Mouse (Mus musculus): ENCODE results near the gene Hspb9. TPM values are rescaled to one million over a fixed set of nuclear protein-coding genes. Genes with fewer than 3 reads are reported as not detected.

Hspb9 gene
- polyA plus RNA-seq, 1 experiment from 2014 or later = 0.24 TPM

DNA sequence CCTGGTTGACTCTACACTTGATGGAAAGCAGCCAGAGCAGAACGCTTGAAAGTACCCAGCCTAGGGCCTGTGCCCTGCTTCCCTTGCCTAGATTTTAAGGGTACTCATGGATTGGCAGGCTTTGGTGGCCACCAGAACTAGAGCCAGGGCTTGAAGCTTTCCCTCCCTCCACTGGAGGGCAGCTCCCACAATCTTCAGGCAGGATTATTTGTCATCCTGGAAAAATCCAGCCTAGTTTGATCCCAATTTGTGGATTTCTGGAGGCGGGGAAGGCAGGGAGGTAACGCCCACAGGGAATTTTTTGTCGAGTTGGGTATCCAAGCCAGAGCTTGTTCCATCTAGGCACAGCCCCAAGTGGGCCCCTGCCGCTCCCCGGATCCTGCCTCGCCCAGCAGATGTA lies 23.3 kb upstream of the Hspb9 start:
- 64% methylated on average over 7 of the region's 7 CpGs for WGBS (ENCODE audit: insufficient replicate concordance)
- peaks cover 6% of the 10 kb centered on the region; the same call in 1 of the 2 replicates for H3K4me1 ChIP-seq (replicated peaks)

DNA sequence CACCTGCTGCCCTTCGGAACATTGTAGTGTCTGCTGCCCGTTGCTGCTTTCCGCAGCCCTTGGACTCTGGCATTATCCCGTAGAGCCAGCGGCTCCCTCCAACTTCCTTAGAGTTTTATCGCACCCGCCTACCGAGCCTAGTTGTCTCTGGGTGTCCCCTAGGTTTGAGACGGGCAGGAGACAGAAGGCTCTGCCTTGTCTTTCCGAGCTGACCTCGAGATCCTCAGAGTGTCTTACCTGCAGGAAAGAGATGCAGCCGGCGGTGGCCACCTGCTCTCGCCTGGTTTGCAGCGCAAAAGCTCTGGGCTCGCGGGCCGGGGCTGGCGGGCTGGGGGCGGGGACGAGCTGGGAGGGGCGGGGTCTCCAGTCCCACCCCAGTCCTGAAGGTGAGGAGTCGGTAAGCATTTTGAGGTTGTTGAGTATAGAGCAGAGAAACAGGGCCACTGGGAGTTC lies 21.5 kb upstream of the Hspb9 start, which contains the start of gene Zfp385c:
Gene Zfp385c, minus strand, starts transcription at position 292 of the 453 bp plus-strand sequence.
- Histone ChIP-seq H3K27me3 (peaks cover 38% of the 10 kb centered on the region), H3K4me3 (replicated peaks) (peak within 1 kb of the TSS; percentile 27), H3K27ac (replicated peaks) (no peak within 1 kb of the TSS), H3K9me3 (replicated peaks) (no peaks in the 10 kb centered on the region), H3K4me1 (replicated peaks) (peaks cover 6% of the 10 kb centered on the region; the same call in 1 of the 2 replicates), H3K4me2 (peak within 1 kb of the TSS; percentile 60), H3K9ac (no peak within 1 kb of the TSS), H3K36me3 (replicated peaks) (no peaks in the 10 kb centered on the region)
- ATAC-seq (ENCODE audit: insufficient read depth) = no peak
- WGBS (ENCODE audit: insufficient replicate concordance) = under 1% methylated on average over 23 of the region's 23 CpGs

More for the DNA sequence above, 23.3 kb upstream of the Hspb9 start:
- ATAC-seq (ENCODE audit: insufficient read depth) = no peak
- Histone ChIP-seq H3K36me3 (replicated peaks) (no peaks in the 10 kb centered on the region), H3K9ac (no peak overlapping the region), H3K4me3 (replicated peaks) (no peak overlapping the region), H3K27ac (replicated peaks) (no peak overlapping the region), H3K27me3 (peaks cover 43% of the 10 kb centered on the region), H3K4me2 (no peak overlapping the region), H3K9me3 (replicated peaks) (no peaks in the 10 kb centered on the region)

DNA sequence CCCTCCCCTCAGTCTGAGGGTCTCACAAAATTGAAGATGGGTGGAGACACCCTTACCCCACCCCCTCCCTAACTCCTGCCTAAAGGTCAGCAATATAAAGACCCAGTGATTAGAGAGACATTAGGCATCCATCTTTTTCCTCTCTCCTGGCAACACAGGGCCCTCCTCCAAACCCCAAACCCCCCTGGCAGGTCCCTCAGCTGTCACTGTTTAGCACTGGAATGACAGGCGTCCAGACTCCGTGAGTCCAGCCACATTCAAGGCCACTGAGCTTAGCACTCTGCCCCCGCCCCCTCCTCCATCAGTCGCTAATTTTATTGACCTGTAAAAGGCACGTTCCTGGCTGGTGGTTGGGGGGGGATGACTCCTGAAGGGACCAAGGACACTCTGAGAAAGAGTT lies 20.5 kb upstream of the Hspb9 start:
- H3K9me3 ChIP-seq (replicated peaks) = no peaks in the 10 kb centered on the region
- 39% methylated on average over 5 of the region's 5 CpGs for WGBS (ENCODE audit: insufficient replicate concordance)
- no peak overlapping the region for H3K9ac ChIP-seq
- peaks cover 6% of the 10 kb centered on the region; the same call in 1 of the 2 replicates for H3K4me1 ChIP-seq (replicated peaks)
- H3K27ac ChIP-seq (replicated peaks) = no peak overlapping the region
- H3K4me3 ChIP-seq (replicated peaks) = no peak overlapping the region
- H3K4me2 ChIP-seq = no peak overlapping the region
- H3K27me3 ChIP-seq = peaks cover 38% of the 10 kb centered on the region
- no peak for ATAC-seq (ENCODE audit: insufficient read depth)
- H3K36me3 ChIP-seq (replicated peaks) = no peaks in the 10 kb centered on the region

DNA sequence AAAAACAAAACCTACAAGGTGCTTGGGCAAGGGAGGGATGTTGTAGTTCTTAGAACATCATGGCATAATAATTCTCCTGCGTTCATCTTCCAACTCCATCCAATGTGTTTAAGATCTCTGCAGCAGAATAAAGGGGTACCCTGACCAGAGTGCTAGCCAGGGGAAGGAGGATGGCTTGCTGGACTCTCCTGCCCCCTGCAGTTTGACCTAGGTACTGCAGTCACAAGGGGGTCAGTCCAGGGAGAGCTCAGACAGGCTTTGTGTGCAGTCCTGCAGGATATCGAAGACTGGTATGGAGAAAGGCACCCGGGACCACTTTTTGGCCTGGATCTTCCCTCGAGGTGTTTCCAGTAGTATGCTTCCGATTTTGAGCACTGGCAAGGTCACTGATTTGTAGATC lies 18.7 kb upstream of the Hspb9 start:
- H3K4me2 ChIP-seq = no peak overlapping the region
- H3K27ac ChIP-seq (replicated peaks) = no peak overlapping the region
- ATAC-seq (ENCODE audit: insufficient read depth) = no peak
- H3K9ac ChIP-seq = no peak overlapping the region
- no peak overlapping the region for H3K4me3 ChIP-seq (replicated peaks)
- peaks cover 36% of the 10 kb centered on the region for H3K27me3 ChIP-seq
- H3K36me3 ChIP-seq (replicated peaks) = no peaks in the 10 kb centered on the region
- no peaks in the 10 kb centered on the region for H3K9me3 ChIP-seq (replicated peaks)
- peaks cover 6% of the 10 kb centered on the region; the same call in 1 of the 2 replicates for H3K4me1 ChIP-seq (replicated peaks)
- WGBS (ENCODE audit: insufficient replicate concordance) = 22% methylated on average over 5 of the region's 5 CpGs

DNA sequence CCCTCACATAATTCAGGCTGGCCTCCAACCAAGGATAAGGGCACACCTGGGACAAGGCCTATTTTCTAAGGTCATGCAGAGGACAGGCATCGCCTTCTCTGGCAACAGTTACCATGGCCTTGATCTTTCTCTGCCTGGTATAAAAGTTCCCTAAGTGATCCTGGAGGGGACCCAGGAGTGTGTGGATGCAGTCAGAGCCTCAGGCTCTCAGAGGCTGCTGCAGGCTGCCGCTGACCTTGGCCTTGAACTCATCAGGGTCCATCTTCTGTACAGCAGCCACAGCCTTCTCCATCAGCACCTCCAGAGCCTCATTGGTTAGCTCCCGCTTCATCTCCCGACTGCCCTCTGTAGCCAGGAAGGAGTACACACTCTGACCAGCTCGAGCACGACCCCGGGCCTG lies 15.7 kb upstream of the Hspb9 start:
- H3K4me2 ChIP-seq = no peak overlapping the region
- no peak for ATAC-seq (ENCODE audit: insufficient read depth)
- no peak overlapping the region for H3K9ac ChIP-seq
- no peak overlapping the region for H3K4me3 ChIP-seq (replicated peaks)
- peaks cover 22% of the 10 kb centered on the region for H3K4me1 ChIP-seq (replicated peaks)
- WGBS (ENCODE audit: insufficient replicate concordance) = 69% methylated on average over 7 of the region's 7 CpGs
- no peak overlapping the region for H3K27ac ChIP-seq (replicated peaks)
- H3K9me3 ChIP-seq (replicated peaks) = no peaks in the 10 kb centered on the region
- H3K36me3 ChIP-seq (replicated peaks) = no peaks in the 10 kb centered on the region
- peaks cover 7% of the 10 kb centered on the region for H3K27me3 ChIP-seq

DNA sequence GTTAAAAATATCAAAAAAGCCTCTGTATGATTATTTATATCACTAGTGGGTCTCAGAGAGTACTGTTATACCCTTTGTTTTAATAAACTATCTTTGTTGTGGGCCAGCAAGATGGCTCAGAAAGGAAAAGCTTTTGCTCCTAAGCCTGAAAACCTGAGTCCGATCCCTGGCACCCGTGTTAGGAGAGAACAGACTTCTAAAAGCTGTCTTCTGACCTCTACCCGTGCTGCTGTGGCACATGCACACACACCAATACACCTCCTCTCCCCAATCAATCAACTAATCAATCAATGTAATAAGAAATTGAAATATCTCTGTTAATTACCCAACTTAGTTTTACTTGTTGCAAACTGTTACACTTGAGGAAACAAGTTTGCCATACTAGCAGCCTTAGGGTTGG lies 12.9 kb upstream of the Hspb9 start:
- no peak overlapping the region for H3K4me3 ChIP-seq (replicated peaks)
- no peaks in the 10 kb centered on the region for H3K9me3 ChIP-seq (replicated peaks)
- H3K4me2 ChIP-seq = no peak overlapping the region
- ATAC-seq (ENCODE audit: insufficient read depth) = no peak
- no peak overlapping the region for H3K27ac ChIP-seq (replicated peaks)
- WGBS (ENCODE audit: insufficient replicate concordance) = 73% methylated on average over 3 of the region's 3 CpGs
- no peaks in the 10 kb centered on the region for H3K27me3 ChIP-seq
- peaks cover 10% of the 10 kb centered on the region for H3K36me3 ChIP-seq (replicated peaks)
- peaks cover 41% of the 10 kb centered on the region for H3K4me1 ChIP-seq (replicated peaks)
- H3K9ac ChIP-seq = no peak overlapping the region

DNA sequence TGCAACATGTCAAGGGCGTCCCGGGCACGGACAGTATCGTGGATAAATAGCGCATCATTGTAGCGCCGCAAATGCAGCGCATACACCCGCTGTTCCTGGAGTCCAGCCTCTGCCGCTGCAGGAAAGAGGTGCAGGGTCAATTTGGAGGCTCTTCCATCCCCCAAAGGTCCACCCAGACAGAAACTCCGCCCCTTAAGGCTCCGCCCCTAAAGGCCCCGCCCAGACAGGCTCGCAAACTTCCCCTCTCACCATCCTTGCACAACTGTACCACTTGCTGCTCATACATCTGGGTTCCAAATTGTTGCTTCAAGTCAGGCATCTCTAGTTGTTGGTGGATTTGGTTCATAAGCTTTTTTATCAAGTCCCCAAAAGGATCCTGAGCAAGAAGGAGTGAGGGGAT lies 12.3 kb upstream of the Hspb9 start:
- H3K4me2 ChIP-seq = peak overlapping the region; percentile 61
- WGBS (ENCODE audit: insufficient replicate concordance) = 7% methylated on average over 14 of the region's 14 CpGs
- H3K27ac ChIP-seq (replicated peaks) = no peak overlapping the region
- H3K4me3 ChIP-seq (replicated peaks) = peak overlapping the region; percentile 45
- no peaks in the 10 kb centered on the region for H3K27me3 ChIP-seq
- no peaks in the 10 kb centered on the region for H3K9me3 ChIP-seq (replicated peaks)
- no peak for ATAC-seq (ENCODE audit: insufficient read depth)
- no peak overlapping the region for H3K9ac ChIP-seq
- peaks cover 41% of the 10 kb centered on the region for H3K4me1 ChIP-seq (replicated peaks)
- peaks cover 16% of the 10 kb centered on the region for H3K36me3 ChIP-seq (replicated peaks)

DNA sequence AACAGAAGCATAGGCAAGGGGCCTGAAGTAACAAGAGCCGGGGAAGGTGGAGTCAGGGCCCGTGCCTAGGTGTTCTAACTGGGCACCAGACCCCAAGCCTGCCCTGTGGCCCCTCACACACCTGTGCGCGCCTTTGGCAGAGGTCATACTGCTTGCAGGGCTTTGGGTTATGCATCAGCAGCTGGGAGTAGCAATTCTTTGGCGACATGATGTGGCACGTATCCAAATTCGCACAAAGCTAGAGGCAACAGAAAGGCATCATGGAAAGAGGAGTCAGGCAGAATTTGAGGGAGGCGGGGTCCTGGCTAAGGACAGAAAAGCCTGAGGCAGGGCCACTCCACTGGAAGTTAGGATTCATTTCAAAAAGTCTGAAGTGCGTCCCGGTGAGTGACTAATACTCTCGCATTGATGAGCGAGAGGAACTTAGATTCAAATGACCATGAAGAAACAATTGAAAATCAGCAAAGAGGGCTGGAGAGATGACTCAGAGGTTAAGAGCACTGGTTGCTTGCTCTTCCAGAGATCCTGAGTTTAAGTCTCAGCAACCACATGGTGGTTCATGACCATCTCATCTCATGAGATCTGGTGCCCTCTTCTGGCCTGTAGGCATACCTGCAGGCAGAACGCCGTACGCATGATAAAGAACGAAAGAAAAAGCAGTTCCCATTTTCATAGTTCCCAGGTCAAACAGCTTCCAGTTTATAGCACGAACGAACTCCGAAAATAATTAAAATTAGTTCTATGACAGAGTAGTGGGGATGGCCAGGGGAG lies 11.4 kb upstream of the Hspb9 start:
- no peaks in the 10 kb centered on the region for H3K27me3 ChIP-seq
- no peak; the same call in 1 of the 2 replicates for ATAC-seq (ENCODE audit: insufficient read depth)
- peaks cover 25% of the 10 kb centered on the region for H3K36me3 ChIP-seq (replicated peaks)
- H3K27ac ChIP-seq (replicated peaks) = no peak overlapping the region
- 40% methylated on average over 19 of the region's 19 CpGs for WGBS (ENCODE audit: insufficient replicate concordance)
- no peak overlapping the region for H3K9ac ChIP-seq
- peak overlapping the region; percentile 63 for H3K4me2 ChIP-seq
- H3K9me3 ChIP-seq (replicated peaks) = no peaks in the 10 kb centered on the region
- peak overlapping the region; percentile 49 for H3K4me3 ChIP-seq (replicated peaks)
- peaks cover 41% of the 10 kb centered on the region for H3K4me1 ChIP-seq (replicated peaks)

DNA sequence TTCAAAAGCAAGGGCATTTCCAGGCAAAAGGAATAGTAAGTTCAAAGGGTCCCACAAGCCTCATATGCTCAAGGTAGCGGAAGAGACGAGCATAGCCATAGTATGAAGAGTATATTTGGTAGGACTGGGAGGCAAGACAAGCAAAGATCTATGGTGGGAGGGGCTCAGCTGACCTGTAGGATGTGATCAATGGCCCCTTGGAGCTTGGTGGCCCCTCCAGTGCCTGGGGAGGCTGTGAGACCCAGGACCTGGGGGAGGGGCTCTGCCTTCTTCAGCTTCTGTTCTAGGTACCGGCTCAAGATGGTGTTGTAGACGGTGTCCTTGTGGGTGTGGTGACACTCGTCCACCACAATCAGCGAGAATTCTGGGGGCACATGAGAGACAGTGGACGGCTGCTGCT lies 10.7 kb upstream of the Hspb9 start:
- WGBS (ENCODE audit: insufficient replicate concordance) = 33% methylated on average over 7 of the region's 7 CpGs
- no peak for ATAC-seq (ENCODE audit: insufficient read depth)
- no peak overlapping the region for H3K9ac ChIP-seq
- H3K27ac ChIP-seq (replicated peaks) = no peak overlapping the region
- peak overlapping the region; percentile 49 for H3K4me3 ChIP-seq (replicated peaks)
- H3K4me2 ChIP-seq = peak overlapping the region; percentile 63
- no peaks in the 10 kb centered on the region for H3K9me3 ChIP-seq (replicated peaks)
- peaks cover 41% of the 10 kb centered on the region for H3K4me1 ChIP-seq (replicated peaks)
- no peaks in the 10 kb centered on the region for H3K27me3 ChIP-seq
- H3K36me3 ChIP-seq (replicated peaks) = peaks cover 31% of the 10 kb centered on the region

DNA sequence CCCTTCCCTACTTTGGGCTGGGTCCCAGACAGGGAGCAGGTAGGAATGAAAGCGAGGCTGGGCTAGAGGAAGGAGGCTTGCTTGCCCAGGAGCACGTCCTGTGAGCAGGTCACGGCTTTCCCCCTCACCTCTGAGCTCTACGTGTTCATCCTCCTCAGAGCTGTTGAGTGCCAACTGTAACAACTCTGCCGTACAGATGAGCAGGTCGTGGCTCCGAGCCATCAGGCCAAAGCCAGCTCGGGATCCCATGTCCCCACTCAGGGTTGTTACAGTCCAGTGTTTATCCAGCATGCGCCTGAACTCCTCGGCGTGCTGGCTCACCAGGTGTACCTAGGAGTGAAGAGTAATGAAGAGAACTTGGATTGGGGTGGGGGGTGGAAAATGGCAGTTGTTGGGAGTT lies 10.3 kb upstream of the Hspb9 start:
- WGBS (ENCODE audit: insufficient replicate concordance) = 62% methylated on average over 11 of the region's 11 CpGs
- H3K36me3 ChIP-seq (replicated peaks) = peaks cover 35% of the 10 kb centered on the region
- no peaks in the 10 kb centered on the region for H3K9me3 ChIP-seq (replicated peaks)
- no peaks in the 10 kb centered on the region for H3K27me3 ChIP-seq
- H3K9ac ChIP-seq = peak overlapping the region; percentile 39; the same call in 1 of the 2 replicates
- H3K4me3 ChIP-seq (replicated peaks) = peak overlapping the region; percentile 49
- no peak for ATAC-seq (ENCODE audit: insufficient read depth)
- no peak overlapping the region for H3K27ac ChIP-seq (replicated peaks)
- peak overlapping the region; percentile 63 for H3K4me2 ChIP-seq
- peaks cover 41% of the 10 kb centered on the region for H3K4me1 ChIP-seq (replicated peaks)

DNA sequence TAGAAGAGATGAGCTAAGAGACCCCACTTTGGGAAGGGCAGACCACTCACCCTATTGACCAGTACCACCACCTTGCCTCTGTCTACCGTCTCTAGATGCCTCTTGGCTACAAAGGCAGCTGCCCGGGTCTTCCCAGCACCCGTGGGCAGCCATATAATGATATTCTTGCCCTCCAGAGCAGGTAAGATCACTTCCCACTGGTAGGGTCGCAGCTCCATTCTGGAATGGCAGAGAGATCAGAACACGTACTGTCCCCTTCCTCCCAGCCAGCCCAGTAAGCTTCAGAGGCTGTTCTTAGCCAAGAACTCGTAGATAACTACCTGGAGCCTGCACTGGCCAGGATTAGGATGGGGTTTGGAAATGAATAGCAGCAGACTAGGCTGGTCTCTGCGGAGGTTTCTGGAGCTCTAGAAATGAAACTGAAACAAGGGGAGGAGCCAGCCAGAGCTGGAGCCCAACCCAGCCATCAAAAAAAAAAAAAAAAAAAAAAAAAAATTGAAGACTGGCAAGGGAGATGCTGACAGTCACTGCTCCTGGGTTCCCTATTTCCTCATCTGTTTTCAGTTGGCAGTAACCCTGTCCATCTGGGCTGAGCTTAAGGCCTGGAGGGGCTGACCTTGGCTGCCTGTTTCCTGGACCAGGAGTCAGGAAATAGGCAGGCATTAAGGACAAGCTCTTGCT lies 9.7 kb upstream of the Hspb9 start, which contains the start of gene Dhx58:
Gene Dhx58, minus strand, starts transcription at position 421 of the 681 bp plus-strand sequence.
- peaks cover 41% of the 10 kb centered on the region for H3K4me1 ChIP-seq (replicated peaks)
- 0 out of 2 replicates have a peak within 1 kb of the TSS, but pooled peaks have one; percentile 14 for H3K27ac ChIP-seq (replicated peaks)
- no peak for ATAC-seq (ENCODE audit: insufficient read depth)
- 48% methylated on average over 7 of the region's 7 CpGs for WGBS (ENCODE audit: insufficient replicate concordance)
- no peaks in the 10 kb centered on the region for H3K9me3 ChIP-seq (replicated peaks)
- H3K36me3 ChIP-seq (replicated peaks) = peaks cover 41% of the 10 kb centered on the region
- H3K4me3 ChIP-seq (replicated peaks) = peak within 1 kb of the TSS; percentile 49
- H3K9ac ChIP-seq = peak within 1 kb of the TSS; percentile 39; the same call in 1 of the 2 replicates
- no peaks in the 10 kb centered on the region for H3K27me3 ChIP-seq
- peak within 1 kb of the TSS; percentile 63 for H3K4me2 ChIP-seq
